Mouse (Mus musculus) activated CD4-positive, CD25-positive, alpha-beta regulatory T cell, adult 4 months (primary cell): ENCODE data around the gene Psd. TPM values are rescaled to one million over a fixed set of nuclear protein-coding genes. Genes with fewer than 3 reads are reported as not detected.

Source experiments
- ATAC-seq: one replicate; pipeline ENCODE4 v1.8.0; 2017
- polyA plus RNA-seq, 2 experiments: library from polyadenylated mRNA; unstranded; fragments of 100-300 nt; shearing (Covaris generic); gene quantifications; one replicate each; pipeline ENCODE4 v1.2.1; 2017

Gene Psd
- polyA plus RNA-seq, 2 experiments from 2014 or later = 3.4 to 4.5 TPM

DNA sequence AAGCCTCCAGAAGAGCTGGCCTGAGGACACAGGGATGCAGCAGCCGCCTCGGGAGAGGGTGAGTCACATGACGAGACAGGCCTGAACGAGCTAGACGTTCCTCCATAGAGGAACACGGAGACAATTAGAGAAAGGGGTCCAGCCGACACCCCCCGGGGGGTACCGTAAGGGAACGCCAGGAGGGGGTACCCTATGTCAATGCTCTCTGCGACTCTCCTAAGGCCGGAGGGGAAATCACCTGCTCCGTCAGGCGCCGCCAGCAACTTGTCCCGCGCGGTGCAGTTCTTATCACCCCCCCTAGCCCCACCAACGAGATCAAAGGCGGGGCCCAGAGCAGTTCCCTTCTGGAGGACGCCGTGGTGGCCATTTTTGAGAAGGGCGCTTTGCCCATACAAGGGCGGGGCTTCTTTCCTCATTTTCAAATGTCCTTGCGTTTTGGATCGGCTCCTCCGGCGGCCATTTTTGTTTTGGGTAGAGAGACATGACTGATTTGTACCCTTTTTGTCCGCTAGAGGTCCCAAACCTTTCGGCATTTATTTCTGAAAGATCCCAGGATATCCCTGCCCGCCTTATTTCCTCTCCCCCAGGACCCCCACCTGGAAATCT, 11.5 kb upstream of the Psd start, which contains the start of gene Cuedc2:
Cuedc2 (minus strand) TSS at position 372 of the 606 bp plus-strand sequence.
- peak; percentile 89 for ATAC-seq

DNA sequence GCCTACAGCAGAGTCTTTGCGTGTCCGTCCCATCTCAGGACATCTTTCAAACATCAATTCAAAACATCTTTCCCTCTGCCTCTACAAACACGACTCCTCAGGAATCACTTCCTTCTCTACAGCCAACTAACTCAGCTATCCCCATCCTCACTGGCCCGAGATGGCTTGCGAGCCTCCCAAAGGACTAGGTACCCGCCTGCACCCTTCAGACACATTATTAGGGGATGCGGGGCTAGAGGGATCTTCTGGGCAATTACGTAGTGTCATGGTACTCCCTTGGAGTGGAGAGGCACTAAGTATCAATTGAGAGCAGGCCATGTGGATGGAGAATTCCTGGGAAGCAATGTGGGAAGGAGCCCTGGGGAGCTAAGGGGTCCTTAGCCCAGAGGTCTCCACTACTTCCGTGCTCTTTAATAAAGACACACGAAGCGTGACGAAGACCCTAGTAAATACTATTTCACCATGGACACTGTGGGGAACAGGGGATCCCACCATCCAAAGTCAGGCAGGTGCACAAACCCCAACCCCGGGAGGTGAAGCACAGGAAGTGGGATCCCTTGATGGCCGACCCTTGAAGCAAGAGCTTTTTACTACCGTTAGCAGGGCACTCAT, 10.9 kb upstream of the Psd start:
- peak; percentile 16 for ATAC-seq

DNA sequence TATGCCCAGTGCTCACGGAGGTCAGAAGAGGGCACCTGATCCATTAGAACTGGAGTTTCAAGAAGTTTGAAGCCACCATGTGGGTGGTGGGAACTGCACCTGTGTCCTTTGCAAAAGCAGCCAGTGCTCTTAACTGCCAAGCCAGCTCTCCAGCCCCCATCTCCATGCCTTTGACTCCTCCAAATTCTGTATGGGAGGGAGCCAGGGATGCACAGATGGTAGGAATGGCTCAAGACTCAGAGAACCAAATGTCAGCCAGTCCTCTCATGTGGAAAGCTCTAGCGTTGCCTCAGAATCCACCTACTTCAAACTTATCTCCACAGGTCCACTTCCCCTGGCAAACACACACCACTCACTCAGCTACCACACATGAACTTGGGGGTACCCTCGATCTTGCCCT, 7.0 kb upstream of the Psd start:
- ATAC-seq = no peak

GRCm38 (mm10) chr19:46332721-46333339, 5.9 kb upstream of the Psd start:
- ATAC-seq = no peak

DNA sequence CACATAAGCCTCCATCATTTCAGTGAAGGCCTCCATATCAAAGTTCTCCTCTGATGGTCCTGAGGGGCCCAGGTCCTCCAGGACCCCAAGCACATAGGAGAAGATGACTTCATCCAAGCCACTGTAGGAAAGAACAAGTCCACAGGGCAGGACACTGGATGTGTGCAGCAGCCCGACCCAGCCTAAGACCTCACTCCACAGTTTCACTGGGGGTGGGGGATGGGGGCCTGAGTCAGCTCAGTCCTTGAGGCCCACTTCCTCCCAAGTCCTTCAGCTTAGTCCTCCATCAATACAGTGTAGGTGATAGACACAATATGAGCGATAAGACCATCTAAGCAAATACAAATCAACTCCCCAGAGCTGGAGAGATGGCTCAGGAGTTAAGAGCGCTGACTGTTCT, 5.0 kb upstream of the Psd start:
- ATAC-seq = no peak

DNA sequence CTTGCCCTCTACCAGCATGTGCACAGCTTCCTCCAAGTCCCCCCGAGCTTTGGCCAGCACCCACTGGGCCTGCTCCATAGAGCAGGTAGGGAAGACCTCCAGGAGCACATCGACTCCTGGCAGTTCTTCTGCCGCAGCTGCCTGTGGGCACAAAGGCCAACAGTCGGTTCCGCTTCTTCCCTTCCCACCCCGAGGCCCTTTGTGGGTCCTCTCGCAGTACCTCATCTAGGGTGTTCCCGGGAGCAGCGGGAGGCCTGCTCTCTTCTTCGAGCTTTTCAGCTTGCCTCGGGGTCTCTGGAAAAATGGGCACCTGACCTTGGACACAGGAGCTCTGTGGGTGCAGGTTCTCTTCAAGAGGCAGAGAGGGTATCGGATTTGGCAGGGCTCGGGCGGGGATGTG, 4.4 kb upstream of the Psd start:
- no peak for ATAC-seq

DNA sequence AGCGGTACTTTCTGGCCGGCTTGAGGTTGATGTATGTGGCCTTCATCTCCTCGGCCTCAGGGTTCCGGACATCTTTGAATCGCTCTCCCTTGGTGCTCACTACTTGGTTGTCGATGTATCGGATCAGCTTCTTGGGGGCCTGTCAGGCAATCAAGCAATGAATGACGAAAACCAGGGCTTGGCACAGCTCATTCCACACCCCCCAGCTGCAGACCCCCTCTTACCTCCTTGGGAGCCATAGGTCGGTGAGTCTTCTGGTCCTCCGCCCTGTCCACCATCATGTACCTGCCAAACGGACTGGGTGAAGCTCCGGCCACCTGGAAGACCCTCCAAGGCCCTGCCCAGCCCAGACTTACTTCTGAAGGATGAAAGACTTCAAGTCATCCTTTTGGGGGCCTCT, 3.7 kb upstream of the Psd start:
- ATAC-seq = no peak

DNA sequence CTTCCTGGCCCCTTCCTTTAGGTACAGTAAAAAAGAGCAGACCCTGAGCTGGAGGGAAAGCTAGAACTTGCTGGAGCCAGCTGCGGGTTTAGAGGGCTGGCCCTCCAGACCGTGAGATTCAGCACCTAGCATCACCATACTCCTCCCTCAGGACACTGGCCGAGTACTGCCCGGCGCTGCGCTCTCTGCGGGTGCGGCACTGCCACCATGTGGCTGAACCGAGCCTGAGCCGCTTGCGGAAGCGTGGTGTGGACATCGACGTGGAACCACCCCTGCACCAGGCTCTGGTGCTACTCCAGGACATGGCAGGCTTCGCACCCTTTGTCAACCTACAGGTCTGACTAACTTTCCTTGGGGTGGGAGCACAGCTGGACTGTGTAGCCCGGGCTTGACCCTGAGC, 3.0 kb upstream of the Psd start:
- ATAC-seq = no peak

- peak; percentile 16 for ATAC-seq
Observed at GRCm38 (mm10) chr19:46329031-46329641, 2.2 kb upstream of the Psd start.

- peak; percentile 75 for ATAC-seq
Observed at GRCm38 (mm10) chr19:46328081-46329030, 1.4 kb upstream of the Psd start, which contains the start of gene Fbxl15. TSS of gene Fbxl15 (plus strand) at chr19:46328184.

DNA sequence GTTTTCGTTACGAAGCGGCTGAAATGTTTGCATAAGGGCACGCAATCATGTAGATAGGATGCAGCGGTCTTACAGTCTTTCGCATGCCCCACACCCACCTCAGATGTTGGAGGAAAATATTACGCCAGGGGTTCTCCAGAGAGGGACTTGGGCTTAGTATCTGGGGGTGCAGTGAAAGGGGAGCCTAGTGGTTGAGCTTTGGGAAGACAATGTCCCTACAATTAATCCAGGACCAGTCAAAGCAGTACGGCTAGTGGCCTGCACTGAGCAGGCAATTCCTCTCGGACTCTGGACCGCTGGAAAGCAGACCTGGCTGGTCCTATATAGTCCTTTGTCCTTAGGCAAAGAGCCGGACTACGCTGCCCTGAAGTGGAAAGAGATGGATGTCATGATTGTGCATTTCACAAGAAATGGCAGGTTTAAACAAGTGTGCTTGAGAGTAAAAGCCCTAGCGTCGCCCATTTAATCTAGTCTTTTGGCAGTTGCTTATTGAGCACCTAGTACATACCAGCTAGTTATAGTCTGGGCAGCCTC, 642 bp upstream of the Psd start:
- ATAC-seq = no peak

- no peak for ATAC-seq
Observed at GRCm38 (mm10) chr19:46326019-46326755, 769 bp downstream of the Psd start.

DNA sequence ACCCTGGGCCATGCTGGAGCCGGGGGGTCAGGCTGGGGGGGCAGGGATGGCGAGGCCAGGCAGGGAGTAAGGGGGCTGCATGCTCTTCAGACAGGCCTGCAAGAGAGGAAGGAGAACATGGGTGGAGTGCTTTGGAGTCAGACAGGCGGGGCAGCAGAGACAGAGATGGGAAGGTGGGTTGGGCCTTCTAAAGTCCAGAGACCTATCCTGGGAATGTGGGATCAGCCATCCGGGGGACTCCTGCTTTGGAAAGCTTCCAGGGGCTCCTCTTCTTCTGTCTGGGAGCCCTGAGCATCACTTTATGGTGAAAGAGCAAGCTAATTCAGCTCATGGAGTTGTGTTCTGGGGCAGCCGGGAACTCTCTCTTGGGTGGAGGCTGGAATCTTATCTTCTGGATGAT, 2.0 kb downstream of the Psd start:
- no peak for ATAC-seq

GRCm38 (mm10) chr19:46324366-46324765, 2.6 kb downstream of the Psd start:
- no peak for ATAC-seq

DNA sequence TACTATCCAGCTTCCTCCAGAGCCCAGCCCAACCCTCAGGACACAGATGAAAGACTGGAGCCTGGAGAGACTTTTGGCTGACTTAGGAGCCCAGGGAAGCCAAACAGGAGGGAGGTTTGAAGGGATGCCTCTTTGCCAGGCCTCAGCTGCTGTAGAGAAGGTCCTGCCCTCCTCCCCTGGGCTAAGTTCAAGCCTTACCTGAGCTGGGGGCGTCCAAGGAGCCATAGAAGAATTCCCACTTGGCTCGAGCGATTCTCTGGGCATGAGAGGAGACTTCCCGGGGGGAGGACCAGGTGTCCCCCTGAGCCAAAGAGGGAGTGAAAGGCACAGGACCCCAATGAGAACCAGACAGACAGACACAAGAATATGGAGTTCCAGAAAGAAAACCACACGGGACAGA, 3.2 kb downstream of the Psd start:
- no peak for ATAC-seq

DNA sequence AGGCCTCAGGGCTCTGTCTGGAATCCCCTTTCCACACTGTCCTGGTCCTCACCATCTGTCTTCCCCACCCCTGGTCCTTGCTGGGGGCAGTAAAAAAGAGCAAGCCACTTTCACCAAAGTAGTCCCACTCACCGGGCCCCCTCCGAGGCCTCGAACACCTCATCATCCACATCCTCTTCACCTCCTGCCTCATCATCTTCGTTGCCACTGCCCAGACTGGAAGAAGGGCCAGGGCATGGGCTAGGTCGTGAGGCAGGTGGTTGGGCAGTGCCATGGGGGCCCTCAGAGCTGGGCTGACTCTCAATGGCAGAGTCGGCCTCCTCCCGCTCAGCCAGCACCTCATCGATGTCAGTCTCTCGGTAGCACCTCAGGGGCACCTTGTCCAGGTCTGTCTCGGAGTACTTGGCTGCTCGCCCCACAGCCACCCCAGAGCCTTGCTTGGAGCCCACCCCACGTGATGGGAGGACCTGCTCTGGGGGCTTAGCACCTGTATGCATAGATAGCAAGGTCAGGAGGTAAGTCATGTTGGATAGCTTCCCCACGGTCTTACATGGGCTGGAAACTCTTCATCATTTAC, 3.9 kb downstream of the Psd start:
- ATAC-seq = no peak

DNA sequence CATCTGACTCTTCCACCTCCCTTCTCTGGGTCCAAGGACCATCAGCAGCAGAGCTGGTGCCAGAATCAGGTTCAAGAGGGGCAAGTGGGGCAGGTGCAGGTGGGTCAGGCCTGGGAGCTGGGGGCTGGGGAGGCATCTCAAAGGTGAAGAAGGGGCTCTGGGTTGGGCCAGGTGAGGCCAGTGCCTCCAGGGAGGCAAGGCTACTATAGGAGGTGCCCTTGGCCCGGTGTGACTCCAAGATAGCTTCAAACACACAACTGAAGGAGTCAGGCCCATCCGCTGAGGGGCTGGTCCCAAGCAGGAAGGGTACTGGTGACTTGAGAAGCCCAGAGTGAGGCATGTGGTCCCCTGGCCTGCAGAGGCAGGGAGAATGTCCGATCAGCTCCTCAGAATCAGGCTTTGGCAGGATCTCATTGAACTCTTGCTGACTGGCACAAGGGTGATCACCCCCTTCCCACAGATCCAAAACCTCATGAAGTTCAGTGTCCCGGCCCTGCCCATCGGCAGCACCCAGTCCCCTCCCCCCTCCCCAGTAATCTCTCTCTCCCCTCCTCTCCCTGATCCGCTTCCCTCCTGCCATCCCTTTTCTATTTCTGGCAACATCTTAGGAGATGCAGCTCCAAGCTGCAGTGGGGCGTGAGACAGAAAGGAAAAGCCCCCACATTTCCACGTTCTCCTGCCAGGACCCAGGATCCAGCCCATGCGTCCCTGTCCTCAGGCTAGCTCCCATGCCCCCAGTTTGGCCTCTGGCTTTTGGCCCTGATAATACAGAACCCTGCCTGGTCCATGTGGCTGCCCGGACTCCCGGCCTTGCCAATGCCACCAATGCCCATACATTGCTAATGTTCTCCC, 4.6 kb downstream of the Psd start:
- ATAC-seq = no peak

GRCm38 (mm10) chr19:46321101-46321943, 5.6 kb downstream of the Psd start:
- ATAC-seq = peak; percentile 69
